Mouse (Mus musculus) MEL (cell line): ENCODE results near the gene Zeb2. TPM values are rescaled to one million over a fixed set of nuclear protein-coding genes. Genes with fewer than 3 reads are reported as not detected.

Experiments used
- DNase-seq: peaks from one replicate; pipeline ENCODE4 v3.0.0; 2011; ENCODE audit warnings: low read depth, low spot score
- H3K27ac ChIP-seq: 2 replicates; pipeline ENCODE4 v1.5.1; 2012; ENCODE audit warnings: low read depth, mild to moderate bottlenecking, control low read depth, low read length, moderate library complexity; ENCODE audit not compliant: control insufficient read depth
- H3K27me3 ChIP-seq, 2 experiments: fragments of 150-350 bp in 1 of 2; sonication (generic) in 1 of 2; 2 replicates each; pipeline ENCODE4 v1.6.1; 2012; ENCODE audit warnings: low read length in 2 of 2, mild to moderate bottlenecking in 2 of 2, improper control_type of control experiment in 1 of 2, moderate library complexity in 1 of 2; ENCODE audit not compliant: insufficient read depth in 2 of 2, control insufficient read depth in 1 of 2
- H3K36me3 ChIP-seq, 2 experiments: 2 replicates each; pipeline ENCODE4 v1.6.1; 2012 to 2014; ENCODE audit warnings: low read length in 2 of 2, improper control_type of control experiment in 1 of 2, inconsistent platforms in 1 of 2, mild to moderate bottlenecking in 1 of 2; ENCODE audit not compliant: insufficient read depth in 2 of 2, control insufficient read depth in 1 of 2
- H3K4me1 ChIP-seq, 2 experiments: fragments of 150-350 bp in 1 of 2; sonication (generic) in 1 of 2; 2 replicates each; pipeline ENCODE4 v1.6.1; 2012; ENCODE audit warnings: low read length in 2 of 2, improper control_type of control experiment in 1 of 2, mild to moderate bottlenecking in 1 of 2; ENCODE audit not compliant: insufficient read depth in 2 of 2, control insufficient read depth in 1 of 2
- H3K4me3 ChIP-seq, 2 experiments: fragments of 150-350 bp in 1 of 2; sonication (generic) in 1 of 2; 2 replicates each; pipeline ENCODE4 v1.5.1; 2012; ENCODE audit warnings: low read depth in 2 of 2, low read length in 2 of 2, mild to moderate bottlenecking in 2 of 2, moderate library complexity in 2 of 2, control low read depth in 1 of 2, improper control_type of control experiment in 1 of 2; ENCODE audit not compliant: control insufficient read depth in 1 of 2, insufficient read depth in 1 of 2
- H3K79me2 ChIP-seq: 2 replicates; pipeline ENCODE4 v1.6.1; 2012; ENCODE audit warnings: mild to moderate bottlenecking, low read length, moderate library complexity; ENCODE audit not compliant: control insufficient read depth, poor library complexity, insufficient read depth
- H3K9ac ChIP-seq: 2 replicates; pipeline ENCODE4 v1.6.1; 2012; ENCODE audit warnings: low read depth, mild to moderate bottlenecking, control low read depth, low read length, moderate library complexity; ENCODE audit not compliant: control insufficient read depth, poor library complexity, severe bottlenecking
- H3K9me3 ChIP-seq: fragments of 150-350 bp; sonication (generic); replicated peaks from 2 replicates; pipeline ENCODE4 v1.6.1; 2012; ENCODE audit warnings: mild to moderate bottlenecking, low read length, improper control_type of control experiment, moderate library complexity; ENCODE audit not compliant: insufficient read depth
- BHLHE40 ChIP-seq: IDR thresholded peaks from 2 replicates; pipeline ENCODE4 v1.6.1; 2012; ENCODE audit warnings: low read depth, mild to moderate bottlenecking, inconsistent platforms, low read length, improper control_type of control experiment, borderline replicate concordance
- CHD1 ChIP-seq: IDR thresholded peaks from 2 replicates; pipeline ENCODE4 v1.6.1; 2012; ENCODE audit warnings: low read depth, mild to moderate bottlenecking, inconsistent platforms, low read length, improper control_type of control experiment
- CHD2 ChIP-seq: IDR thresholded peaks from 2 replicates; pipeline ENCODE4 v1.6.1; 2011; ENCODE audit warnings: low read length, improper control_type of control experiment
- CTCF ChIP-seq, 3 experiments: IDR thresholded peaks in 2 of 3; conservative IDR thresholded peaks in 1 of 3; 2 replicates each; pipeline ENCODE4 v1.5.1; 2011 to 2012; ENCODE audit warnings: low read length in 3 of 3, low read depth in 2 of 3, mild to moderate bottlenecking in 2 of 3, improper control_type of control experiment in 1 of 3, inconsistent platforms in 1 of 3, mixed read lengths in 1 of 3, moderate library complexity in 1 of 3; ENCODE audit not compliant: control insufficient read depth in 1 of 3, insufficient read depth in 1 of 3, poor library complexity in 1 of 3, severe bottlenecking in 1 of 3
- E2F4 ChIP-seq: IDR thresholded peaks from 2 replicates; pipeline ENCODE4 v1.6.1; 2011; ENCODE audit warnings: low read depth, low read length, improper control_type of control experiment, borderline replicate concordance
- ELF1 ChIP-seq: IDR thresholded peaks from 2 replicates; pipeline ENCODE4 v1.6.1; 2014; ENCODE audit warnings: low read depth, mild to moderate bottlenecking, inconsistent platforms, low read length, improper control_type of control experiment, moderate library complexity
- ETS1 ChIP-seq: IDR thresholded peaks from 2 replicates; pipeline ENCODE4 v1.6.1; 2012; ENCODE audit warnings: low read depth, mild to moderate bottlenecking, inconsistent platforms, low read length, improper control_type of control experiment, moderate library complexity
- GABPA ChIP-seq: IDR thresholded peaks from 2 replicates; pipeline ENCODE4 v1.6.1; 2012; ENCODE audit warnings: low read depth, mild to moderate bottlenecking, inconsistent platforms, low read length, improper control_type of control experiment, moderate library complexity
- GATA1 ChIP-seq: IDR thresholded peaks from 2 replicates; pipeline ENCODE4 v1.6.1; 2011; ENCODE audit warnings: low read depth, low read length, improper control_type of control experiment
- HCFC1 ChIP-seq: IDR thresholded peaks from 2 replicates; pipeline ENCODE4 v1.6.1; 2012; ENCODE audit warnings: low read depth, mild to moderate bottlenecking, inconsistent platforms, low read length, improper control_type of control experiment, moderate library complexity
- JUND ChIP-seq: IDR thresholded peaks from 2 replicates; pipeline ENCODE4 v1.6.1; 2011; ENCODE audit warnings: low read depth, mild to moderate bottlenecking, improper control_type of control experiment, low read length
- KAT2A ChIP-seq: conservative IDR thresholded peaks from 2 replicates; pipeline ENCODE4 v1.6.1; 2012; ENCODE audit warnings: low read depth, low read length, improper control_type of control experiment, inconsistent platforms
- MAFK ChIP-seq: IDR thresholded peaks from 2 replicates; pipeline ENCODE4 v1.6.1; 2011; ENCODE audit warnings: low read depth, mild to moderate bottlenecking, low read length, improper control_type of control experiment, borderline replicate concordance
- MAZ ChIP-seq: IDR thresholded peaks from 2 replicates; pipeline ENCODE4 v1.6.1; 2012; ENCODE audit warnings: low read depth, mild to moderate bottlenecking, inconsistent platforms, low read length, improper control_type of control experiment
- MYB ChIP-seq: IDR thresholded peaks from 2 replicates; pipeline ENCODE4 v1.6.1; 2011; ENCODE audit warnings: mild to moderate bottlenecking, low read depth, low read length, improper control_type of control experiment
- MYC ChIP-seq: IDR thresholded peaks from 2 replicates; pipeline ENCODE4 v1.6.1; 2011; ENCODE audit warnings: low read depth, mild to moderate bottlenecking, low read length, improper control_type of control experiment, moderate library complexity
- NELFE ChIP-seq: IDR thresholded peaks from 2 replicates; pipeline ENCODE4 v1.6.1; 2011; ENCODE audit warnings: low read depth, low read length, improper control_type of control experiment
- NRF1 ChIP-seq: IDR thresholded peaks from 2 replicates; pipeline ENCODE4 v1.6.1; 2014; ENCODE audit warnings: low read depth, mild to moderate bottlenecking, inconsistent platforms, low read length, improper control_type of control experiment, moderate library complexity; ENCODE audit not compliant: poor library complexity, insufficient read depth, severe bottlenecking
- POLR2A ChIP-seq, 2 experiments: IDR thresholded peaks; 2 replicates each; pipeline ENCODE4 v1.6.1; 2011 to 2012; ENCODE audit warnings: low read length in 2 of 2, mild to moderate bottlenecking in 2 of 2, control low read depth in 1 of 2, improper control_type of control experiment in 1 of 2, low read depth in 1 of 2, moderate library complexity in 1 of 2; ENCODE audit not compliant: control insufficient read depth in 1 of 2, insufficient read depth in 1 of 2, poor library complexity in 1 of 2
- POLR2AphosphoS2 ChIP-seq: IDR thresholded peaks from 2 replicates; pipeline ENCODE4 v1.6.1; 2011; ENCODE audit warnings: low read length, improper control_type of control experiment
- RAD21 ChIP-seq: IDR thresholded peaks from 2 replicates; pipeline ENCODE4 v1.6.1; 2011; ENCODE audit warnings: mild to moderate bottlenecking, low read depth, low read length, improper control_type of control experiment
- SIN3A ChIP-seq: IDR thresholded peaks from 2 replicates; pipeline ENCODE4 v1.6.1; 2012; ENCODE audit warnings: low read length, improper control_type of control experiment, inconsistent platforms
- TBP ChIP-seq: IDR thresholded peaks from 2 replicates; pipeline ENCODE4 v1.8.0; 2011; ENCODE audit warnings: low read depth, low read length, improper control_type of control experiment
- TCF12 ChIP-seq: IDR thresholded peaks from 2 replicates; pipeline ENCODE4 v1.6.1; 2014; ENCODE audit warnings: low read depth, mild to moderate bottlenecking, inconsistent platforms, low read length, improper control_type of control experiment, moderate library complexity
- UBTF ChIP-seq: IDR thresholded peaks from 2 replicates; pipeline ENCODE4 v1.6.1; 2012; ENCODE audit warnings: low read depth, mild to moderate bottlenecking, inconsistent platforms, low read length, improper control_type of control experiment, moderate library complexity, borderline replicate concordance; ENCODE audit not compliant: insufficient read depth
- USF1 ChIP-seq: IDR thresholded peaks from 2 replicates; pipeline ENCODE4 v1.6.1; 2014; ENCODE audit warnings: low read depth, mild to moderate bottlenecking, inconsistent platforms, low read length, improper control_type of control experiment, moderate library complexity
- ZC3H11A ChIP-seq: IDR thresholded peaks from 2 replicates; pipeline ENCODE4 v1.6.1; 2012; ENCODE audit warnings: low read depth, mild to moderate bottlenecking, inconsistent platforms, low read length, improper control_type of control experiment
- ZKSCAN1 ChIP-seq: IDR thresholded peaks from 2 replicates; pipeline ENCODE4 v1.6.1; 2012; ENCODE audit warnings: low read depth, mild to moderate bottlenecking, inconsistent platforms, low read length, improper control_type of control experiment, moderate library complexity
- ZMIZ1 ChIP-seq: IDR thresholded peaks from 2 replicates; pipeline ENCODE4 v1.6.1; 2012; ENCODE audit warnings: low read depth, mild to moderate bottlenecking, inconsistent platforms, low read length, improper control_type of control experiment, moderate library complexity
- ZNF384 ChIP-seq: IDR thresholded peaks from 2 replicates; pipeline ENCODE4 v1.6.1; 2012; ENCODE audit warnings: low read depth, mild to moderate bottlenecking, inconsistent platforms, low read length, improper control_type of control experiment
- polyA plus RNA-seq, 2 experiments: library from polyadenylated mRNA; stranded (reverse) in 1 of 2; unstranded in 1 of 2; fragments of >175 nt in 1 of 2; fragments of >200 nt in 1 of 2; gene quantifications; 2 replicates each; pipeline versions ENCODE4 v1.2.1 to v1.2.4; 2012; ENCODE audit warnings: low replicate concordance in 2 of 2, low read depth in 1 of 2; ENCODE audit not compliant: insufficient read length in 2 of 2, insufficient read depth in 1 of 2, missing spikeins in 1 of 2
- total RNA-seq: library from RNA; depleted of rRNA; stranded (reverse); fragments of 300-350 nt; gene quantifications from 2 replicates; pipeline ENCODE4 v1.2.3, GENCODE M21; 2012

The Zeb2 gene
- total and polyA plus RNA-seq, 3 experiments: 12.8 to 12.9 TPM; not detected in 1

DNA sequence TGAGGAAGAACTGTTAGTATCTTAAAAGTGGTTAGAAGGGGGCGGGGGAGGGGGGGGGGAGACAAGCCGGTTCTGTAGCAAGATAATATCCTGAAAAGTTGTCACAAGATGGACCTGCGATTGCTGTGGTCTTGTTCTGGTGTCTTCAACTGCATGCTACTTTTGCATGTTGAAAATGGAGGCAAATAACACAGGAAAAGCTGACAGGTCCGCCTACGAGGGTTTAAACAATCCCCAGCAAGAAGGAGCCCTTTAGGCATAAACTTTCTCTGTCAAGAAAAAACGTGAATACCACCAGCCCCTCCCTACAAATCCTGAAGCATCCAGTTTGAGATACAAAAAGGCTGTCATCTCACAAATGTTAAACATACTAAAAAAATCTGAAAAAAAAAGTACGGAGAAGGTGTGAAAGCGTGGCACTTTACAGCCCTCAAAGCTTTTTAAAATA, 15.0 kb downstream of the Zeb2 start:
- Histone ChIP-seq H3K79me2 (peaks cover 50% of the 10 kb centered on the region), H3K27me3 (no peaks in the 10 kb centered on the region), H3K27ac (no peak overlapping the region), H3K9ac (no peak overlapping the region), H3K4me3 (no peak overlapping the region), H3K9me3 (no peaks in the 10 kb centered on the region), H3K36me3 (peaks cover 2 to 49% of the 10 kb centered on the region in 2 experiments; a peak in 3 of 4 replicates), H3K4me1 (peaks cover 29 to 30% of the 10 kb centered on the region in 2 experiments)
- TF ChIP-seq MYB: no peak
- no peak for TF ChIP-seq USF1
- no peak for TF ChIP-seq MAZ
- no peak for TF ChIP-seq CHD2
- TF ChIP-seq CTCF (IDR thresholded peaks at IDR 0.05 in 2 of 3, conservative IDR thresholded peaks at IDR 0.05 in 1 of 3; ENCODE audit: control insufficient read depth in 1 of 3, insufficient read depth in 1 of 3, low read depth in 2 of 3, low read length in 3 of 3, poor library complexity in 1 of 3, severe bottlenecking in 1 of 3): no peak
- no peak for TF ChIP-seq ZC3H11A
- TF ChIP-seq ZKSCAN1: no peak
- TF ChIP-seq SIN3A: no peak
- TF ChIP-seq TBP: no peak
- no peak for TF ChIP-seq KAT2A
- TF ChIP-seq ETS1: no peak
- TF ChIP-seq GABPA: no peak
- no peak for TF ChIP-seq ZMIZ1
- no peak for TF ChIP-seq MYC
- no peak for TF ChIP-seq JUND
- DNase-seq: no peak

DNA sequence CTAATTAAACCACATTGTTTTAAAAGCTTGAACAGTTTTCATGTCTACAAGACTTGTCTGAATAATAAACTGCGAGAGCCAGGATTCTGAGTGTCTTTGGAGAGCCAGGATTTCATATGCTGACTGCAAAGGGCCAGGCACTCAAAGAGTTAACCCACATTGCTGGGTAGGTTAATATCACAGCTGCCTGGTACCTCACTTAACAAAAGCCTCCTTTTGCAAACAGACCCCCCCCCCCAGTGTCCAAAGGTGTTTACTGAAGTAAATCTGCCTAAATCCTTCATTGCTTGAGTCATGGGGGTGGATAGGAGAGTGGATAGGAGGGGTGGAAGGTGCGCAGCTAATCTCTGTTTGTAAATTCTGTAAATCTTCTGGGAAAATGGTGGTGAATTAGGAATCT, 15.6 kb downstream of the Zeb2 start:
- H3K9ac ChIP-seq: no peak overlapping the region
- H3K36me3 ChIP-seq: peaks cover 2 to 46% of the 10 kb centered on the region in 2 experiments; a peak in 3 of 4 replicates
- H3K4me3 ChIP-seq: no peak overlapping the region
- DNase-seq: no peak
- H3K27me3 ChIP-seq: no peaks in the 10 kb centered on the region
- TF ChIP-seq GATA1 (no peak), RAD21 (no peak), CHD1 (no peak), MAFK (no peak), JUND (no peak), UBTF (no peak), NRF1 (no peak), POLR2A (IDR thresholded peaks at IDR 0.05; ENCODE audit: control insufficient read depth in 1 of 2, insufficient read depth in 1 of 2, low read depth in 1 of 2, low read length in 2 of 2, poor library complexity in 1 of 2) (no peak), ZMIZ1 (no peak), NELFE (no peak), ZNF384 (no peak), HCFC1 (no peak), BHLHE40 (no peak), E2F4 (no peak), KAT2A (no peak), POLR2AphosphoS2 (no peak), ETS1 (no peak), ELF1 (no peak), TCF12 (no peak)
- no peak overlapping the region for H3K27ac ChIP-seq
- no peaks in the 10 kb centered on the region for H3K9me3 ChIP-seq
- H3K4me1 ChIP-seq: peaks cover 29 to 30% of the 10 kb centered on the region in 2 experiments
- peaks cover 47% of the 10 kb centered on the region for H3K79me2 ChIP-seq
